Mouse (Mus musculus) bone marrow, adult 2 months (tissue): Measurements from ENCODE around the gene Tmem178. TPM values are rescaled to one million over a fixed set of nuclear protein-coding genes. Genes with fewer than 3 reads are reported as not detected.
A peak's percentile ranks its signal among the peaks of the same experiment; 100 is the strongest.

Experiments
- H3K27ac ChIP-seq: fragments of 200-500 bp; 2 replicates; pipeline ENCODE4 v1.5.1; 2012; ENCODE audit warnings: low read depth, mild to moderate bottlenecking, control low read depth, inconsistent platforms, low read length; ENCODE audit not compliant: control insufficient read depth, poor library complexity, insufficient read depth
- H3K4me1 ChIP-seq: fragments of 200-500 bp; 2 replicates; pipeline ENCODE4 v1.6.1; 2011; ENCODE audit warnings: low read length; ENCODE audit not compliant: control insufficient read depth, insufficient read depth
- H3K4me3 ChIP-seq: fragments of 200-500 bp; replicated peaks from 2 replicates; pipeline ENCODE3; 2011; ENCODE audit warnings: mild to moderate bottlenecking, low read depth, low read length, control low read depth; ENCODE audit not compliant: control insufficient read depth
- CTCF ChIP-seq: fragments of 200-500 bp; IDR thresholded peaks from 2 replicates; pipeline ENCODE4 v1.5.1; 2011; ENCODE audit warnings: low read length, control low read depth; ENCODE audit not compliant: control insufficient read depth, insufficient read depth
- POLR2A ChIP-seq: fragments of 200-500 bp; IDR thresholded peaks from 2 replicates; pipeline ENCODE4 v1.6.1; 2011; ENCODE audit warnings: low read depth, mild to moderate bottlenecking, control low read depth, low read length, borderline replicate concordance; ENCODE audit not compliant: control insufficient read depth
- WGBS: fragments of 180-500 bp; shearing (Covaris S2); methylation state at CpG from one replicate; pipeline ENCODE4 v1.1.7; 2018; 5-methylcytosine and 5-hydroxymethylcytosine counted together
- polyA plus RNA-seq: library from polyadenylated mRNA; stranded (reverse); fragments of >200 nt; gene quantifications from 2 replicates; pipeline ENCODE4 v1.2.4, GENCODE M21; 2011; ENCODE audit warnings: low replicate concordance; ENCODE audit not compliant: missing spikeins, insufficient read depth, insufficient read length

The Tmem178 gene
- polyA plus RNA-seq, 1 experiment = 3.0 TPM

- 82% methylated on average over 5 of the region's 5 CpGs for WGBS
- Histone ChIP-seq H3K4me3 (no peak overlapping the region), H3K27ac (no peak overlapping the region), H3K4me1 (no peaks in the 10 kb centered on the region; the same call in 1 of the 2 replicates)
- TF ChIP-seq CTCF (no peak), POLR2A (no peak)
Observed at GRCm38 (mm10) chr17:80904061-80904460, 40.4 kb upstream of the Tmem178 start.

- H3K4me1 ChIP-seq = no peaks in the 10 kb centered on the region
- H3K4me3 ChIP-seq = no peak overlapping the region
- TF ChIP-seq POLR2A (no peak), CTCF (no peak)
- WGBS = 84% methylated on average over 2 of the region's 2 CpGs
- no peak overlapping the region for H3K27ac ChIP-seq
Observed at GRCm38 (mm10) chr17:80915666-80916065, 28.8 kb upstream of the Tmem178 start.

GRCm38 (mm10) chr17:80919261-80919660 lies 25.2 kb upstream of the Tmem178 start:
- Histone ChIP-seq H3K4me1 (no peaks in the 10 kb centered on the region), H3K27ac (no peak overlapping the region), H3K4me3 (no peak overlapping the region)
- TF ChIP-seq POLR2A (no peak), CTCF (no peak)

- WGBS = 76% methylated on average over 10 of the region's 10 CpGs
- H3K4me3 ChIP-seq = no peak overlapping the region
- no peak for TF ChIP-seq CTCF
- TF ChIP-seq POLR2A = no peak
- no peak overlapping the region for H3K27ac ChIP-seq
- H3K4me1 ChIP-seq = no peaks in the 10 kb centered on the region
Observed at GRCm38 (mm10) chr17:80921286-80922134, 22.9 kb upstream of the Tmem178 start.

- Histone ChIP-seq H3K27ac (no peak overlapping the region), H3K4me3 (no peak overlapping the region), H3K4me1 (no peaks in the 10 kb centered on the region; the same call in 1 of the 2 replicates)
- TF ChIP-seq CTCF = no peak
- TF ChIP-seq POLR2A = no peak
- 62% methylated on average over 3 of the region's 3 CpGs for WGBS
Observed at GRCm38 (mm10) chr17:80925554-80925953, 18.9 kb upstream of the Tmem178 start.

GRCm38 (mm10) chr17:80927151-80927550 lies 17.3 kb upstream of the Tmem178 start:
- no peak overlapping the region for H3K27ac ChIP-seq
- H3K4me1 ChIP-seq = no peaks in the 10 kb centered on the region; the same call in 1 of the 2 replicates
- TF ChIP-seq POLR2A = no peak
- TF ChIP-seq CTCF = no peak
- no peak overlapping the region for H3K4me3 ChIP-seq
- WGBS = 82% methylated on average over 2 of the region's 2 CpGs

GRCm38 (mm10) chr17:80932716-80933115 lies 11.7 kb upstream of the Tmem178 start:
- H3K27ac ChIP-seq = no peak overlapping the region
- TF ChIP-seq CTCF (no peak), POLR2A (no peak)
- WGBS = 68% methylated on average over 3 of the region's 3 CpGs
- peaks cover 2% of the 10 kb centered on the region for H3K4me1 ChIP-seq
- H3K4me3 ChIP-seq = no peak overlapping the region

- TF ChIP-seq CTCF = no peak
- TF ChIP-seq POLR2A = no peak
- 30% methylated on average over 11 of the region's 11 CpGs for WGBS
- H3K4me3 ChIP-seq = peak overlapping the region; percentile 55
- peaks cover 2% of the 10 kb centered on the region for H3K4me1 ChIP-seq
- H3K27ac ChIP-seq = no peak overlapping the region
Observed at GRCm38 (mm10) chr17:80933401-80934029, 10.9 kb upstream of the Tmem178 start.
